Mouse (Mus musculus) liver, postnatal 0 days (tissue): ENCODE measurements around the gene Bcl7c.

Experiments used
- CTCF ChIP-seq: sonication (generic); IDR thresholded peaks from 2 replicates; pipeline ENCODE4 v1.5.1; 2016; ENCODE audit warnings: antibody characterized with exemption, low read depth
- EP300 ChIP-seq: IDR thresholded peaks from 2 replicates; pipeline ENCODE4 v1.6.1; 2016; ENCODE audit warnings: antibody characterized with exemption, low read depth, mild to moderate bottlenecking

DNA sequence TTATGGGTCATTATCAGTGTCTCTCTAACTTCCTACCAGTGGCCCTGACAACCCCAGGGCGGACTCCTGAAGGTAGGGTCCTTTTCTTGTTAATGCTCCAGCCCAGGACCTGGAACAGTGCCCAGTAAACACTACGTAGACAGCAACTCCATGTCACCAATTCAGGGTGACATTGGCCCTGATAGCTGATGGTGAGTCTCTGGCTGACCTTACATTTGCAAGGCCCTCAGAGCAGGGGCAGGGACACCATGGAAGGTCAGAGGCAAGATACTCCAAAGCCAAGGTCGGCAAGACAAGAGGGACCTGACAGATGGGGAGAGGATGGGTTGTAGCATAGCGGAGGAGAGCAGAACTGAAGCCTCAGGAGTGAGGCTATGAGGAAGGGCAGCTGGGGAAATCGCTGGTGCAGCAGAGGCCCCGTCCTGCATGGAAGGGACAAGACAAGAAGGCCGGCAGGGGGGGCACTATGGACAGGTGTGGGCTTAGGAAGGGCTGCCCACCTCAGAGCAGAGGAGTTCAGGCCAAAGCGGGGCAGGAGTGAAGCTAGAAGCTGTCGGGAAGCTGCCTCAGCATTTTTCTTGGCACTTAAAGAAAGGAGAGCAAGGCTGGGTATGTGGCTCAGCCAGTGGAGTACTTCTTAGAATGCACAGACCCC is 19.0 kb downstream of the Bcl7c start:
- TF ChIP-seq CTCF (no peak), EP300 (no peak)
